Mouse (Mus musculus) right cerebral cortex, adult 2 months (tissue): ENCODE results near the gene Gm26661.
A peak's percentile ranks its signal among the peaks of the same experiment; 100 is the strongest.

Source experiments
- DNase-seq, 2 experiments: peaks; one replicate each; pipeline ENCODE4 v3.0.0; 2021 to 2022; ENCODE audit warnings: low spot score in 2 of 2

Gene Gm26661

GRCm38 (mm10) chr14:7791532-7792159, at the start of gene Gm26661:
Gene Gm26661, plus strand, starts transcription at chr14:7791587.
- DNase-seq, result peak; percentile 41 to 45

- peak; percentile 66 to 77 for DNase-seq
These were observed 42.2 kb upstream of the Gm26661 start for GRCm38 (mm10) chr14:7748944-7749763.

- no peak for DNase-seq
These were observed 41.7 kb upstream of the Gm26661 start for GRCm38 (mm10) chr14:7749764-7750089.

GRCm38 (mm10) chr14:7765569-7766314, 25.6 kb upstream of the Gm26661 start:
- peak; percentile 82 to 83 for DNase-seq

- DNase-seq, result peak; percentile 34 to 37
These were observed 17.5 kb upstream of the Gm26661 start for GRCm38 (mm10) chr14:7773714-7774389.

GRCm38 (mm10) chr14:7786073-7786472, 5.3 kb upstream of the Gm26661 start:
- DNase-seq, result no peak

GRCm38 (mm10) chr14:7789266-7790030, 1.9 kb upstream of the Gm26661 start:
- peak in 1 of 2 experiments; percentile 29 for DNase-seq

- no peak for DNase-seq
These were observed 291 bp upstream of the Gm26661 start for GRCm38 (mm10) chr14:7791061-7791531.

GRCm38 (mm10) chr14:7795961-7796360, 4.6 kb downstream of the Gm26661 start:
- no peak for DNase-seq

- no peak for DNase-seq
These were observed 9.2 kb downstream of the Gm26661 start for GRCm38 (mm10) chr14:7800611-7801010.

GRCm38 (mm10) chr14:7801831-7802230, 10.4 kb downstream of the Gm26661 start:
- peak; percentile 63 to 71 for DNase-seq

- DNase-seq, result no peak
These were observed 12.6 kb downstream of the Gm26661 start for GRCm38 (mm10) chr14:7803874-7804557.

- no peak for DNase-seq
These were observed 13.1 kb downstream of the Gm26661 start for GRCm38 (mm10) chr14:7804558-7804905.

- DNase-seq, result no peak
These were observed 16.3 kb downstream of the Gm26661 start for GRCm38 (mm10) chr14:7807711-7808110.

- DNase-seq, result no peak
These were observed 17.2 kb downstream of the Gm26661 start for GRCm38 (mm10) chr14:7808501-7808981.

- no peak for DNase-seq
These were observed 17.9 kb downstream of the Gm26661 start for GRCm38 (mm10) chr14:7809043-7809955.

- DNase-seq, result peak; percentile 98 to 99
These were observed 26.5 kb downstream of the Gm26661 start, which contains the start of gene Flnb for GRCm38 (mm10) chr14:7817770-7818462. Gene Flnb, plus strand, starts transcription at chr14:7817957.

GRCm38 (mm10) chr14:7818463-7819121, 27.2 kb downstream of the Gm26661 start:
- no peak for DNase-seq
